Mouse (Mus musculus): ENCODE measurements at regions not wholly inside any gene's neighbourhood (a gene's known extent, or its start where the extent isn't known, plus 50 kb on each side); places are given as distances from the start of the nearest gene placed in this dataset.

DNA sequence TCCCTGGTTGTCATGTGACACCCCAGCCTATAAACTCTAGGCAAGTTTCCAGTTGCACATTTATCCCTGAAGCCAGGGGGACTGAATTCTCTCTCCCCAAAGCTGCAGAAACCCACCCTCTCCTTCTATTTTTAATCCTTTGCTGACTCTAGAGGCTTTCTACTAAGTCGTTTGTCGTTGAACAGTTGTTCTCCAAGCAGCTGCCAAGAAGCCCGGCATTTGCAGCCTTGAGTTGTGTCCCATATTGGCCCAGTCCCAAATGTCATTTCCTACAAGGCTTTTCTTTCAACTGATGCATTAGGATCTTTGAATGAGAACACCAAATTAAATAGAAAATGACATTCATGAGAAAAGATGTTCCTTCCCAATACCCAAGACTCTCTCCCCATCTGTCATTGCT is 318.2 kb upstream of the Mon1b start:
- TF ChIP-seq POLR2A (IDR thresholded peaks at IDR 0.05; ENCODE audit: insufficient read depth, low read depth, low read length) (no peak), CTCF (IDR thresholded peaks at IDR 0.05; ENCODE audit: insufficient read depth, low read depth, low read length) (no peak)
